Mouse (Mus musculus) hindbrain, embryonic 10.5 days (tissue): ENCODE measurements at regions not wholly inside any gene's neighbourhood (a gene's known extent, or its start where the extent isn't known, plus 50 kb on each side); places are given as distances from the start of the nearest gene placed in this dataset.

ENCODE experiments used
- DNase-seq: peaks from one replicate; pipeline ENCODE4 v3.0.0-alpha.2; 2017; ENCODE audit warnings: low spot score
- H3K27ac ChIP-seq: fragments of 300-500 bp; sonication (generic); 2 replicates; pipeline ENCODE4 v1.5.1; 2016; ENCODE audit warnings: mild to moderate bottlenecking, moderate library complexity
- H3K27me3 ChIP-seq: fragments of 300-500 bp; sonication (generic); 2 replicates; pipeline ENCODE4 v1.6.1; 2016; ENCODE audit warnings: mild to moderate bottlenecking; ENCODE audit not compliant: poor library complexity, insufficient read depth, severe bottlenecking
- H3K36me3 ChIP-seq: fragments of 300-500 bp; sonication (generic); 2 replicates; pipeline ENCODE4 v1.6.1; 2016; ENCODE audit warnings: mild to moderate bottlenecking, moderate library complexity
- H3K4me1 ChIP-seq: fragments of 300-500 bp; sonication (generic); replicated peaks from 2 replicates; pipeline ENCODE4 v1.6.1; 2016; ENCODE audit warnings: mild to moderate bottlenecking
- H3K4me3 ChIP-seq: fragments of 300-500 bp; sonication (generic); 2 replicates; pipeline ENCODE4 v1.5.1; 2016; ENCODE audit warnings: mild to moderate bottlenecking, moderate library complexity
- H3K9me3 ChIP-seq: fragments of 300-500 bp; sonication (generic); 2 replicates; pipeline ENCODE4 v1.6.1; 2016; ENCODE audit warnings: mild to moderate bottlenecking, moderate library complexity
- WGBS: fragments of 180-500 bp; shearing (Covaris S2); methylation state at CpG from one replicate; pipeline ENCODE4 v1.1.7; 2016; 5-methylcytosine and 5-hydroxymethylcytosine counted together

DNA sequence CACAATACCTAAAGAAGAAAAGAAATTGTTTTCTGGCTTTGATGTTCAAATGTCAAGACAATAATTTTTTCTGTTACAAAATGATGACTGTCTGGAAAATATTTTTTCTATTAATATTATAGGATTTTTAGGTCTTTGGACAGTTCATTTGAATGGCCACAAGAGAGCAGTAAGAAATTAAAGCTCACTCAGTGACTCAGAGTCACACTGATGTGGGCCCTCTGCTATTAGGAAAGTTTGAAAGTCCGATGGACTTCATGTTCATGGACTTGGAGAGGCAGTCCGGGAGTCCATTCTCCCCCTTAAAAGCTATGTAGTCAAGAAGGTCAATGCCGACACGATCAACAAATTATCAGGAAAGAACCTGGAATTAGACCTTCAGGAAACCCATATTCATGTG is 657.0 kb downstream of the Mecom start:
- Histone ChIP-seq H3K27me3 (no peaks in the 10 kb centered on the region), H3K27ac (no peak overlapping the region), H3K9me3 (no peaks in the 10 kb centered on the region), H3K36me3 (no peaks in the 10 kb centered on the region), H3K4me3 (no peak overlapping the region), H3K4me1 (no peaks in the 10 kb centered on the region; the same call in 1 of the 2 replicates)
- 87% methylated on average over 4 of the region's 4 CpGs for WGBS
- DNase-seq = no peak

DNA sequence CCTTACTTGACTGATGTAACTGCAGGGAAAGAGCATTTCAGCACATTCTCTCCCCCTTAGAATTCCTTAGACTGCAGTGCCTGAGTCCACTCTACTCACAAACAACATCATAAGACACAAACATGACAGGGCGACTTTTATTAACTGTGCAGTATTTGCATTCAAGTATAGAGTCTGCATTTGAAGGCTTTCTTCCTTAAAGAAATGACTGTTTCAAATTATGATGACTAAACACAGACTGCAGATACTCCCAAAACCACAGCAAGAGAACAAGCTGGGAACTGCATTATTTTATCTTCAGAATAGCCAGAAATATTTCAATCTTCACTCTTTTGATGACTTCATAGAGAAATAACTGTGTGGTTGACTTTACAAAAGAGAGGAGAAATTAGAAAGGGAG is 657.5 kb downstream of the Mecom start:
- no peaks in the 10 kb centered on the region for H3K9me3 ChIP-seq
- H3K4me1 ChIP-seq = no peaks in the 10 kb centered on the region; the same call in 1 of the 2 replicates
- no peaks in the 10 kb centered on the region for H3K27me3 ChIP-seq
- no peak overlapping the region for H3K27ac ChIP-seq
- H3K4me3 ChIP-seq = no peak overlapping the region
- H3K36me3 ChIP-seq = no peaks in the 10 kb centered on the region
- 82% methylated on average over 1 of the region's 1 CpGs for WGBS
- DNase-seq = no peak

GRCm38 (mm10) chr3:29889638-29890037 is 658.2 kb downstream of the Mecom start:
- Histone ChIP-seq H3K36me3 (no peaks in the 10 kb centered on the region), H3K27ac (no peak overlapping the region), H3K27me3 (no peaks in the 10 kb centered on the region), H3K4me1 (no peaks in the 10 kb centered on the region; the same call in 1 of the 2 replicates), H3K9me3 (no peaks in the 10 kb centered on the region), H3K4me3 (no peak overlapping the region)
- 90% methylated on average over 2 of the region's 2 CpGs for WGBS
- DNase-seq = no peak

GRCm38 (mm10) chr3:29879966-29880365 is 667.8 kb downstream of the Mecom start:
- Histone ChIP-seq H3K4me3 (no peak overlapping the region), H3K27ac (no peak overlapping the region), H3K27me3 (no peaks in the 10 kb centered on the region), H3K36me3 (no peaks in the 10 kb centered on the region), H3K4me1 (no peaks in the 10 kb centered on the region), H3K9me3 (no peaks in the 10 kb centered on the region)
- DNase-seq = no peak
- 84% methylated on average over 3 of the region's 3 CpGs for WGBS

- H3K4me3 ChIP-seq = no peak overlapping the region
- no peaks in the 10 kb centered on the region for H3K36me3 ChIP-seq
- 75% methylated on average over 5 of the region's 5 CpGs for WGBS
- H3K4me1 ChIP-seq = no peaks in the 10 kb centered on the region
- no peaks in the 10 kb centered on the region for H3K9me3 ChIP-seq
- H3K27ac ChIP-seq = no peak overlapping the region
- no peak for DNase-seq
- H3K27me3 ChIP-seq = no peaks in the 10 kb centered on the region
Observed at GRCm38 (mm10) chr3:29875768-29876167, 672.0 kb downstream of the Mecom start.

DNA sequence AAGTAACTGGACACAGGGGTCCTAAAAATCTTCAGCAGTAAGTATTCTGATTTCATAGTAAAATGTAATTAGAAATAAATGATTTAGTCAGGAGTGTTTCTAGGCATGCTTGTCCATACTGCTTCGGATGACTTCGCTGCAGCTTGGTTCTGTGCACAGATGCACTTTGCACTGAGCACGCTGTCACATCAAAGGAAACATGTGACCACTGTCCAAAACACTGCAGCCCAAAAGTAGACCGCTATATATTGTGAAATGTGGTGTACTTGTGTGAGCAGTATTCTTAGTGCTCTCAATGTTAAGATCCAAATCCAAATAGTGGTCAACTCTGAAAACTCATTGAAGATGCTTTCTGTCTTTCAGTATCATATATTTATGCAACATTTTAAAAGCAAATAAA is 685.4 kb downstream of the Mecom start:
- DNase-seq = no peak
- H3K9me3 ChIP-seq = no peaks in the 10 kb centered on the region
- no peaks in the 10 kb centered on the region for H3K27me3 ChIP-seq
- H3K36me3 ChIP-seq = no peaks in the 10 kb centered on the region
- whole genome bisulfite sequencing = 88% methylated on average over 4 of the region's 4 CpGs
- H3K4me1 ChIP-seq = no peaks in the 10 kb centered on the region
- no peak overlapping the region for H3K27ac ChIP-seq
- H3K4me3 ChIP-seq = no peak overlapping the region

GRCm38 (mm10) chr3:29852465-29852864 is 695.3 kb downstream of the Mecom start:
- Histone ChIP-seq H3K27me3 (peaks cover 10% of the 10 kb centered on the region), H3K36me3 (no peaks in the 10 kb centered on the region)
- DNase-seq = no peak

GRCm38 (mm10) chr3:29835432-29835831 is 712.4 kb downstream of the Mecom start:
- Histone ChIP-seq H3K27ac (no peak overlapping the region), H3K36me3 (no peaks in the 10 kb centered on the region), H3K9me3 (no peaks in the 10 kb centered on the region), H3K4me1 (no peaks in the 10 kb centered on the region), H3K27me3 (no peaks in the 10 kb centered on the region), H3K4me3 (no peak overlapping the region)
- DNase-seq = no peak
- WGBS = 79% methylated on average over 4 of the region's 4 CpGs

More at GRCm38 (mm10) chr3:29852465-29852864, 695.3 kb downstream of the Mecom start:
- H3K27ac ChIP-seq = no peak overlapping the region
- 20% methylated on average over 3 of the region's 3 CpGs for WGBS
- H3K4me1 ChIP-seq = peaks cover 9% of the 10 kb centered on the region
- no peaks in the 10 kb centered on the region for H3K9me3 ChIP-seq
- no peak overlapping the region for H3K4me3 ChIP-seq

DNA sequence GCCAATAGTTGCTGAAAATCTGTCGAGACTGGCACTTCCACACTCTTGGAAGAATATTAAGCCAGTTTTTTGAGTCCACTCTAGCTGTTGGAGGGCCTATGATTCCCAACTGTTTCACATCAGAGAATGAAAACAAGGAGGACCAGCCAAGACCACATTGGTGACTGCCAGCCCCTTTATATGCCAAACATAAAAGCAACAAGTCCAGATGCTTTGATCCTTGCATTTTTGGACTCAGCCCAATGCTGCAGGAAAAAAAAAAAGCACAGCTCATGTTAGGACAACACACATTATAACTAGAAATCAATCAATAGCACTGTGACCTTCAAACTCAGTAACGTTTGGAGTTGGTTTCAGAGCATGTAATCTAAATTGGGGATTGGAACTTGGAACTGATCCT is 712.9 kb downstream of the Mecom start:
- H3K9me3 ChIP-seq = no peaks in the 10 kb centered on the region
- no peaks in the 10 kb centered on the region for H3K27me3 ChIP-seq
- whole genome bisulfite sequencing = 79% methylated on average over 2 of the region's 2 CpGs
- no peak overlapping the region for H3K27ac ChIP-seq
- H3K4me3 ChIP-seq = no peak overlapping the region
- no peaks in the 10 kb centered on the region for H3K4me1 ChIP-seq
- no peak for DNase-seq
- H3K36me3 ChIP-seq = no peaks in the 10 kb centered on the region

- 83% methylated on average over 1 of the region's 1 CpGs for WGBS
- H3K4me1 ChIP-seq = no peaks in the 10 kb centered on the region
- no peaks in the 10 kb centered on the region for H3K27me3 ChIP-seq
- no peaks in the 10 kb centered on the region for H3K9me3 ChIP-seq
- no peaks in the 10 kb centered on the region for H3K36me3 ChIP-seq
- no peak for DNase-seq
- H3K27ac ChIP-seq = no peak overlapping the region
- no peak overlapping the region for H3K4me3 ChIP-seq
Observed at GRCm38 (mm10) chr3:29831346-29831745, 716.5 kb downstream of the Mecom start.

DNA sequence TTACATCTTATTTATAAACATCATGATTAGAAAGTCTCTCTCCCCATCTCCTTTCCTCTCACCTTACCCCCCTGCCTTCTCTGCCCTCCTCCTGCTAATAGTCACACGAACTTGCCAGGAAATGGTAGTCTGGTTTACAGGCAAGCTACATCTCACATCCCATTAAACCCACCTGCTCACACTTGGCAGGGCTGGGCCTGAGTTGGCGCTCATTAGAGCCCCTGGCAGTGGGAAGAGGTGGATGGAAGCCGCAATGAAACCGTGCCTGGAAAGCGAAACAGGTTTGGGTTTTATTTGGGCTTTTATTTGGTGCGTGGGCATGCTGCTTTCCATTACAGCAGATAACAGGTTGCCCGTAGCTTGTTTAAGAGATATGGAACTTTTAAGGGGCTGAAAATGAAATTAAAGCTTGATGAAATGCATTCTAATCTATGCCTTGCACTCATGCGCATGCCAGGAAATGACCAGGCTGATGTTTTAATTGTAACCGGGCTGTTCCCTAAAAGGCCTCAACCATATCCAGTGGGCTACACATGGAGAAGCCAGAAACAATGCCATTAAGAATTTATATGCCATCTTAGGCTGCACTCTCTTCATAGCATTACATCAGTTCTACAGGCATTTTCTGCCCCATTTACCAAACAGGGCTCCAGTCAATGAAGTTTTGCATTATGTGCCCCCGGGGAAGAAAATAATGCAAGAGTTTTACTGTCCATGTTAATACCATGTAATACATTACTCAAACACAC is 725.0 kb downstream of the Mecom start:
- DNase-seq = no peak
- Histone ChIP-seq H3K36me3 (no peaks in the 10 kb centered on the region), H3K27me3 (no peaks in the 10 kb centered on the region), H3K4me1 (no peaks in the 10 kb centered on the region), H3K27ac (no peak overlapping the region), H3K9me3 (no peaks in the 10 kb centered on the region), H3K4me3 (no peak overlapping the region)
- WGBS = 88% methylated on average over 10 of the region's 10 CpGs

DNA sequence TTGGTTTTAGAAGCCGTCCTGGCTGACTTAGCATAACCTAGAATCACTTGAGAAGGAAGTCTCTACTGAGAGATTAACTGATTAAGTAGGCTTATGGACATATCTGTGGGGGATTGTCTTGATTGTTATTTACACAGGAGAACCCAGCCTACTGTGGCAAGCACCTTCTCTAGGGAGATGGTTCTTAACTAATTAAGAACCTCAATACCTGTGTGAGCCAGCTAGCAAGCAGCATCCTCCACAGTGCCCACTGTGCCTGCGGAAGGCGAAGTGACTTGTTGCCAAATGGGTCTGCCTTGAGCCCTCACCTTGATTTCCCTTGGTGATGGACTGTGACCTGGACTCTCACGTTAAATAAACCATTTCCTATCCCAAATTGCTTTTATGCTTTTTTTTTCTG is 730.8 kb downstream of the Mecom start:
- H3K4me3 ChIP-seq = no peak overlapping the region
- WGBS = 84% methylated on average over 4 of the region's 4 CpGs
- DNase-seq = no peak
- no peaks in the 10 kb centered on the region; the same call in 1 of the 2 replicates for H3K27me3 ChIP-seq
- no peak overlapping the region for H3K27ac ChIP-seq
- H3K9me3 ChIP-seq = no peaks in the 10 kb centered on the region
- H3K36me3 ChIP-seq = no peaks in the 10 kb centered on the region
- H3K4me1 ChIP-seq = peaks cover 4% of the 10 kb centered on the region; the same call in 1 of the 2 replicates

DNA sequence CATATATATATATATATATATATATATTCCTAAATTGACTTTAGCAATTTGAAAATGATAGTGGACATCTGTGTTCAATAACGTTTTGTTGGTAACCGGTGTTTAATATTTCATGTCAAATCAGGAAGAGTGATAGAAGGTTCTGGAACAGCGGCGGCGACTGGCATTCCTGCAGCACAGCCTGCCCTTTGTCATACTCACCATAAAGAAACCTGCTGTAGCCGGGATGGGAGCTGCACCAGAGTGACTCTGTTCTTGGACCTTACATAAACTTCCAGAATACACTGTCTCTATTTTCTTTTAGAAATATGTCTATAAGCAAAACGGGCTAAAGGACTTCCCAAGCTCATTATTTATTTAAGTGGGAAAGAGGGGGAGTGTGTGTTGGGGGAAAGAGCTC is 731.5 kb downstream of the Egfem1 start:
- Histone ChIP-seq H3K27me3 (no peaks in the 10 kb centered on the region; the same call in 1 of the 2 replicates), H3K36me3 (no peaks in the 10 kb centered on the region), H3K4me3 (no peak overlapping the region), H3K27ac (no peak overlapping the region), H3K9me3 (no peaks in the 10 kb centered on the region), H3K4me1 (peaks cover 4% of the 10 kb centered on the region; the same call in 1 of the 2 replicates)
- WGBS = 69% methylated on average over 7 of the region's 7 CpGs
- DNase-seq = no peak
